In the genomic region with DNA sequence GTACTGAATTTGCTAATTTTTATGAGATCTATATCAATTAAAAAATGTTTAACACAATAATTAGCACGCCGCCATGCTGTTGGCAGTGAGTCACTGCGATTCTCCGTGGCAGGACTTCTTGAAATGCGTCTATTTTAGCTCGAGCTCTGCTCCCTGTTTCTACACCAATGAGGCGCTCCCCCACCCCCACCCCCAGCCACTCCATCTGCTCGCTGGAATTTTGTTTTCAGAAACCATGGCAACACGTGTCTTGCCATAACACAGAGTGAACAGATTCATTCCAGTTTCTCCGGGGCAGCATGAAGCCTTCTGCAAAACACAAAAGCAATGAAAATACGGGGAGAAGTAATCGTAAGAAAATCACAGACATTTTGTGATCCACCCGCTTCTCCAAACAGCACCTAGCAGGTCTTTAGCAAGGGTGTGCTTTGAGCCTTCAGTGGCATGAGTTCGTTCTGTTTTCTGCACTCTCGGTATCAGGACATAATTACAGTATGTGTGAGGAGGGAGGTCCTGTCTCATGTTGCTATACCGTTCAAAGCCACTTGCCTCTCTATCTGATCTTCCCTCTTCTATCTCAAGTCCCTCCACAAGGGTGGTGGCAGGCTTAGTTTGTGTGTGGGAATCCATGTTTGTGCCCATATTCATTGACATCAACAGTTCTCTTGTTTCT, we compare ENCODE assay signal across 8 mouse cellular contexts. TPM values are rescaled to one million over a fixed set of nuclear protein-coding genes. Genes with fewer than 3 reads are reported as not detected.
DNase-seq lines count a peak whose midpoint lies in the region; ATAC-seq and TF ChIP-seq lines count a peak whose summit lies in the region.

No protein-coding gene starts in this region.

- H3K4me3 ChIP-seq in liver, postnatal 0 days (ENCODE audit: low read depth, low read length): no peak overlapping the region
- peak overlapping the region; percentile 25 for H3K4me3 ChIP-seq in embryonic facial prominence, embryonic 13.5 days
- H3K4me3 ChIP-seq in hindbrain, embryonic 15.5 days: peak overlapping the region; percentile 32
- H3K4me3 ChIP-seq in limb, embryonic 10.5 days: no peak overlapping the region

- H3K27me3 ChIP-seq in liver, postnatal 0 days (ENCODE audit: insufficient read depth, low read length): no peaks in the 10 kb centered on the region
- no peaks in the 10 kb centered on the region for H3K27me3 ChIP-seq in embryonic facial prominence, embryonic 13.5 days
- H3K27me3 ChIP-seq in hindbrain, embryonic 15.5 days: no peaks in the 10 kb centered on the region
- H3K27me3 ChIP-seq in limb, embryonic 10.5 days (ENCODE audit: low read depth, poor library complexity, severe bottlenecking): no peaks in the 10 kb centered on the region

- no peak overlapping the region for H3K9ac ChIP-seq in liver, postnatal 0 days (replicated peaks)
- H3K9ac ChIP-seq in embryonic facial prominence, embryonic 13.5 days: peak overlapping the region; percentile 46; the same call in 1 of the 2 replicates
- 0 out of 2 replicates have a peak overlapping the region, but pooled peaks have one; percentile 16 for H3K9ac ChIP-seq in hindbrain, embryonic 15.5 days

- H3K9me3 ChIP-seq in liver, postnatal 0 days (ENCODE audit: low read length): no peaks in the 10 kb centered on the region
- no peaks in the 10 kb centered on the region for H3K9me3 ChIP-seq in embryonic facial prominence, embryonic 13.5 days
- H3K9me3 ChIP-seq in hindbrain, embryonic 15.5 days: no peaks in the 10 kb centered on the region
- H3K9me3 ChIP-seq in limb, embryonic 10.5 days (replicated peaks): no peaks in the 10 kb centered on the region

- no peak for TF ChIP-seq CTCF in liver, postnatal 0 days (IDR thresholded peaks at IDR 0.05; ENCODE audit: low read depth)

- no peaks in the 10 kb centered on the region for H3K36me3 ChIP-seq in liver, postnatal 0 days (replicated peaks; ENCODE audit: insufficient read depth, low read length)
- H3K36me3 ChIP-seq in embryonic facial prominence, embryonic 13.5 days: no peaks in the 10 kb centered on the region
- H3K36me3 ChIP-seq in hindbrain, embryonic 15.5 days: no peaks in the 10 kb centered on the region
- no peaks in the 10 kb centered on the region for H3K36me3 ChIP-seq in limb, embryonic 10.5 days

- WGBS in liver, postnatal 0 days (ENCODE audit: insufficient replicate concordance): 48% methylated on average over 16 of the region's 16 CpGs
- 15% methylated on average over 16 of the region's 16 CpGs for WGBS in embryonic facial prominence, embryonic 13.5 days
- 14% methylated on average over 16 of the region's 16 CpGs for WGBS in hindbrain, embryonic 15.5 days
- 51% methylated on average over 16 of the region's 16 CpGs for WGBS in limb, embryonic 10.5 days

- no peak overlapping the region for H3K4me2 ChIP-seq in liver, postnatal 0 days (ENCODE audit: low read depth, low read length)
- H3K4me2 ChIP-seq in embryonic facial prominence, embryonic 13.5 days: peak overlapping the region; percentile 55
- H3K4me2 ChIP-seq in hindbrain, embryonic 15.5 days: peak overlapping the region; percentile 66

- H3K4me1 ChIP-seq in liver, postnatal 0 days (ENCODE audit: insufficient read depth): no peaks in the 10 kb centered on the region
- H3K4me1 ChIP-seq in embryonic facial prominence, embryonic 13.5 days: peaks cover 15% of the 10 kb centered on the region
- H3K4me1 ChIP-seq in hindbrain, embryonic 15.5 days (replicated peaks): peaks cover 17% of the 10 kb centered on the region
- peaks cover 14% of the 10 kb centered on the region for H3K4me1 ChIP-seq in limb, embryonic 10.5 days

- no peak for ATAC-seq in liver, postnatal 0 days
- ATAC-seq in embryonic facial prominence, embryonic 13.5 days (ENCODE audit: insufficient number of reproducible peaks, insufficient read depth, low FRiP score, low TSS enrichment, low read depth): no peak
- peak; percentile 82 for ATAC-seq in hindbrain, embryonic 15.5 days (ENCODE audit: low FRiP score, low read depth)

- DNase-seq in liver: peak; percentile 13
- DNase-seq in liver, postnatal 0 days: no peak
- peak; percentile 65 for DNase-seq in limb, embryonic 10.5 days (ENCODE audit: low spot score)
- peak; percentile 16 for DNase-seq in retina, adult 2 months (ENCODE audit: low read depth, low spot score)
- no peak for DNase-seq in thymus, postnatal 10 days (ENCODE audit: low spot score in 2 of 2)
- no peak for DNase-seq in ovary, postnatal 36 days (ENCODE audit: low spot score)

- TF ChIP-seq EP300 in liver, postnatal 0 days (IDR thresholded peaks at IDR 0.05; ENCODE audit: low read depth): no peak

- no peak overlapping the region for H3K27ac ChIP-seq in liver, postnatal 0 days (ENCODE audit: low read depth)
- H3K27ac ChIP-seq in embryonic facial prominence, embryonic 13.5 days: no peak overlapping the region
- H3K27ac ChIP-seq in hindbrain, embryonic 15.5 days (replicated peaks): peak overlapping the region; percentile 65
- H3K27ac ChIP-seq in limb, embryonic 10.5 days: peak overlapping the region; percentile 56

RNA-seq across cellular contexts. Expression of a gene that starts 34.1 kb away (rescaled TPM):
- 0.07 TPM in 1 of 2 replicates, not detected in the other for polyA plus RNA-seq in liver, postnatal 0 days (2015; fragmentation: Nextera tagmentation; extraction: Ambion mirVana)
- polyA plus RNA-seq in embryonic facial prominence, embryonic 13.5 days (2015; fragmentation: Nextera tagmentation; extraction: Ambion mirVana): 2.3 and 3.1 TPM in 2 replicates
- 7.3 and 8.4 TPM in 2 replicates for polyA plus RNA-seq in hindbrain, embryonic 15.5 days (2015; fragmentation: Nextera tagmentation; extraction: Ambion mirVana)
- polyA plus RNA-seq in limb, embryonic 10.5 days (2016; fragmentation: Nextera tagmentation; extraction: Ambion mirVana): 0.11 and 0.14 TPM in 2 replicates

RNA-seq across cellular contexts. Expression of a gene that starts 41.7 kb away (rescaled TPM):
- 278 and 292 TPM in 2 replicates for polyA plus RNA-seq in liver, postnatal 0 days (2015; fragmentation: Nextera tagmentation; extraction: Ambion mirVana)
- polyA plus RNA-seq in embryonic facial prominence, embryonic 13.5 days (2015; fragmentation: Nextera tagmentation; extraction: Ambion mirVana): 328 and 339 TPM in 2 replicates
- polyA plus RNA-seq in hindbrain, embryonic 15.5 days (2015; fragmentation: Nextera tagmentation; extraction: Ambion mirVana): 54.9 and 73.6 TPM in 2 replicates
- polyA plus RNA-seq in limb, embryonic 10.5 days (2016; fragmentation: Nextera tagmentation; extraction: Ambion mirVana): 393 and 424 TPM in 2 replicates

RNA-seq across cellular contexts. Expression of a gene that starts 48.1 kb away (rescaled TPM):
- 11.1 and 12.2 TPM in 2 replicates for polyA plus RNA-seq in liver, postnatal 0 days (2015; fragmentation: Nextera tagmentation; extraction: Ambion mirVana)
- polyA plus RNA-seq in embryonic facial prominence, embryonic 13.5 days (2015; fragmentation: Nextera tagmentation; extraction: Ambion mirVana): 36.1 and 38.3 TPM in 2 replicates
- polyA plus RNA-seq in hindbrain, embryonic 15.5 days (2015; fragmentation: Nextera tagmentation; extraction: Ambion mirVana): 27.7 and 32.0 TPM in 2 replicates
- 25.4 and 27.8 TPM in 2 replicates for polyA plus RNA-seq in limb, embryonic 10.5 days (2016; fragmentation: Nextera tagmentation; extraction: Ambion mirVana)

Comparison
In these comparisons a context has a peak if more than half of its experiments do, and no peak if none do; other contexts are left out.
1. DNase-seq: peak in liver (single experiment), limb, embryonic 10.5 days (single experiment) and retina, adult 2 months (single experiment); none in liver, postnatal 0 days (single experiment), thymus, postnatal 10 days (0 of 2) and ovary, postnatal 36 days (single experiment).
2. H3K27ac ChIP-seq: peak in hindbrain, embryonic 15.5 days (single experiment) and limb, embryonic 10.5 days (single experiment); none in liver, postnatal 0 days (single experiment) and embryonic facial prominence, embryonic 13.5 days (single experiment).
3. H3K4me3 ChIP-seq: peak in embryonic facial prominence, embryonic 13.5 days (single experiment) and hindbrain, embryonic 15.5 days (single experiment); none in liver, postnatal 0 days (single experiment) and limb, embryonic 10.5 days (single experiment).